Mouse (Mus musculus) hindbrain, embryonic 16.5 days (tissue): Measurements from ENCODE around the gene Inhba. TPM values are rescaled to one million over a fixed set of nuclear protein-coding genes. Genes with fewer than 3 reads are reported as not detected.

ENCODE experiments used
- ATAC-seq: fragments of 200-750 bp; cut with Nextera tagmentation; 2 replicates; pipeline ENCODE4 v1.8.0; 2017; ENCODE audit warnings: moderate TSS enrichment, moderate library complexity
- H3K27ac ChIP-seq: fragments of 300-500 bp; sonication (generic); 2 replicates; pipeline ENCODE4 v1.5.1; 2014; ENCODE audit warnings: low read depth, mild to moderate bottlenecking, control low read depth, low read length, moderate library complexity
- H3K27me3 ChIP-seq: fragments of 300-500 bp; sonication (generic); replicated peaks from 2 replicates; pipeline ENCODE4 v1.6.1; 2014; ENCODE audit warnings: low read length; ENCODE audit not compliant: control insufficient read depth, insufficient read depth
- H3K36me3 ChIP-seq: fragments of 300-500 bp; sonication (generic); 2 replicates; pipeline ENCODE4 v1.6.1; 2014; ENCODE audit warnings: mild to moderate bottlenecking, low read length, moderate library complexity, mixed read lengths; ENCODE audit not compliant: control insufficient read depth, insufficient read depth
- H3K4me1 ChIP-seq: fragments of 300-500 bp; sonication (generic); 2 replicates; pipeline ENCODE4 v1.6.1; 2014; ENCODE audit warnings: low read depth, low read length; ENCODE audit not compliant: control insufficient read depth, insufficient read depth
- H3K4me2 ChIP-seq: fragments of 300-500 bp; sonication (generic); 2 replicates; pipeline ENCODE4 v1.6.1; 2014; ENCODE audit warnings: mild to moderate bottlenecking, low read length, control low read depth, moderate library complexity
- H3K4me3 ChIP-seq: fragments of 300-500 bp; sonication (generic); 2 replicates; pipeline ENCODE4 v1.5.1; 2014; ENCODE audit warnings: mild to moderate bottlenecking, low read length, control low read depth, moderate library complexity
- H3K9ac ChIP-seq: fragments of 300-500 bp; sonication (generic); 2 replicates; pipeline ENCODE4 v1.6.1; 2014; ENCODE audit warnings: low read depth, mild to moderate bottlenecking, control low read depth, low read length, moderate library complexity
- H3K9me3 ChIP-seq: fragments of 300-500 bp; sonication (generic); 2 replicates; pipeline ENCODE4 v1.6.1; 2014; ENCODE audit warnings: mild to moderate bottlenecking, low read length, moderate library complexity; ENCODE audit not compliant: control insufficient read depth
- WGBS: fragments of 180-500 bp; shearing (Covaris S2); extraction: QIAGEN DNeasy Blood & Tissue Kit; methylation state at CpG from one replicate; pipeline ENCODE4 v1.1.7; 2014; 5-methylcytosine and 5-hydroxymethylcytosine counted together
- polyA plus RNA-seq: library from polyadenylated mRNA; unstranded; fragments of >200 nt; fragmentation: Nextera tagmentation; extraction: Ambion mirVana; gene quantifications from 2 replicates; pipeline ENCODE4 v1.2.1, GENCODE M21; 2015

The Inhba gene
- polyA plus RNA-seq, 1 experiment from 2014 or later = 2.2 TPM

DNA sequence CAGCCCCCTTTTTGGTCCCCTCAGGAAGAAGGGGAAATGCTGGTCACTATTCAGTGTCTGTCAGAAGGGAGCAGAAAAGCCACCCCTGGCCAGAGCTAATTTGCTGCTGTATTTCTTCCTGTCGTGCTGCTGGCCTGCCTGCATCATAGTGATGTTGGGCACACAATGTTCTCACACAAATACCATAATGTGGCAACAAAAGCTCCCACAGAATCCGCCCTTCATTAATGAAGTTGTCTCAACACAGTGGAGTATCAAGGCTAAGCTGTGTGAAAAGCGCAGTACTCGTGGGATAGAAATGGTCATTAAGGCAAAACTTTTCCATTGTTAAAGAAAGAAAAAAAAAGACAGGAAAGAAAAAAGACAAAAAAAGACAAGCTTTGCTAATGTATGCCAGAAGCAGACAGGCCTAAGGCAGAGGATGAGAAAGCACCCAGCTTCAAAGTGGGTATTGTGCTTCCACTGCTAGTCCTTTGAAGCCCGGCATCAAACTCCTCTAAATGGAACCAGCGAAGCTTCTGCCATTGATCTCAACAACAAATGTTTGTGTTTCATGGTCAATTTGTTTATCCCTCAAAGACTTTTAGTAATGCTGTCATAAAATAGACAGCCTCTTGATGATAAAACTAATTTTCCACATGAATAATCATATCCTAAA, 21.4 kb downstream of the Inhba start:
- no peak overlapping the region for H3K4me2 ChIP-seq
- 44% methylated on average over 6 of the region's 6 CpGs for WGBS
- H3K27ac ChIP-seq = no peak overlapping the region
- no peak for ATAC-seq
- H3K36me3 ChIP-seq = no peaks in the 10 kb centered on the region
- H3K4me1 ChIP-seq = no peaks in the 10 kb centered on the region
- H3K4me3 ChIP-seq = no peak overlapping the region
- no peaks in the 10 kb centered on the region for H3K9me3 ChIP-seq
- H3K27me3 ChIP-seq = no peaks in the 10 kb centered on the region
- H3K9ac ChIP-seq = no peak overlapping the region

DNA sequence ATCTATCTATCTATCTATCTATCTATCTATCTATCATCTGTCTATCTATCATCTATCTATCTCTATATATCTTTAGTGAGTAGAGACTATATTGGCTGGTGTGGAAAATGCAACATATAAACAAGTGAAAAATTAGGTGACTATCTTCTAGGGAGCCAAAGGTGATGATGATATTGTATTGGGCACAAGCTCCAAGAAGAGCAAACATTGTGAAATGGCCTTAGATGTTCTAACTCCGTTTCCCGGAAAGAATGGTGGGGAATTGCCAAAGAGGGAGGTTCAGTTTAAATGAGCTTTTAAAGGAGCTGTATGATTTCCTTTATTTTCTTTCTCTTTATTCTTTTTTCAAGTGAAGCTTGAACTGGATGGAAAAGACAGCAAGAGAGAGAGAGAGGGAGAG, 57.4 kb downstream of the Inhba start:
- Histone ChIP-seq H3K27ac (no peak overlapping the region), H3K9me3 (no peaks in the 10 kb centered on the region), H3K4me2 (no peak overlapping the region), H3K4me3 (no peak overlapping the region), H3K9ac (no peak overlapping the region), H3K27me3 (no peaks in the 10 kb centered on the region), H3K36me3 (no peaks in the 10 kb centered on the region), H3K4me1 (no peaks in the 10 kb centered on the region)
- no peak for ATAC-seq
- WGBS = 85% methylated on average over 2 of the region's 2 CpGs

DNA sequence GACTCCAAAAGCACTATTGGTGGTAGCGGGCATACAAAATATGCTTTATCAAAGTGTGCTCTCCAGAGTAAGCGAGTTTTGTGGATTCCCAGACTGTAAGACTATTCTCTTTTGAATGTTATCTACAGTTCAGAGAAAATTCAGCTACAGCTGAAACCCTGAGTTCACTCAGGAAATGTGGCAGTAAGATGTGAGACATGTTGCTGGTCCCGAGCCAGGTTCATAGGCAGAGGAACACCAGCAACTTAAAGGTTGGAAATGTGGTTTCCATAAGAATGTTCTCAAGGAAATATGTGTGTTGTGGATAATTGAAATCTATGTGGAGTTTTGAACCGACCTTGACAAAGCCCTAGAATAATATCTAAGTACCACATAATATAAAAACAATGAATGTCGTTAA, 65.6 kb downstream of the Inhba start:
- no peaks in the 10 kb centered on the region for H3K4me1 ChIP-seq
- no peaks in the 10 kb centered on the region for H3K27me3 ChIP-seq
- no peak for ATAC-seq
- H3K9me3 ChIP-seq = no peaks in the 10 kb centered on the region
- H3K4me3 ChIP-seq = no peak overlapping the region
- 81% methylated on average over 5 of the region's 5 CpGs for WGBS
- no peak overlapping the region for H3K27ac ChIP-seq
- H3K4me2 ChIP-seq = no peak overlapping the region
- H3K36me3 ChIP-seq = no peaks in the 10 kb centered on the region
- no peak overlapping the region for H3K9ac ChIP-seq

DNA sequence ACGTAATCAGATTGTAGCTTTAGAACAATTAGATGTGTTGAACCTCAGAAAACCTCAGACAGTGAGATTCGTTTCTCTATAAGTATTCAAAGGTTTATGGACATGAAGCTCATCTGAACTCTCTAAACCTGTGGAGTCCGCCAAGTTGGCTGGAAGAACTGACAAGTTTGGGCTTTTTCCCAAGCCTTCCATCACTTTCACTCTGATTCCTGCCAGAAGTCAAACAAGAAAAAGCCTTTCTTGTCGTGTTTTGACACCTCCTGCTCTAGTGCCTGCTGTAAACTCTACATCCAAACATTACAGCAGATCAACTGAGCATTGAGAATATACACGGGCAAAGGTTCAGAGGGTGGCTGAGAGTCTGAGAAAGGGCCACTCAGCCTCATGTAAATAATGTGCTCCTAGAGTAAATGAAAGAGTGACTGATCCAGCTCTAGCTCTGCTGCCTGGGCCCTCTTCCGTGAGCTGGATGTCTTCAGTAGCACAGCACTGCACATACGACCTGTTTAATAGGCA, 66.6 kb downstream of the Inhba start:
- Histone ChIP-seq H3K9ac (no peak overlapping the region), H3K4me2 (no peak overlapping the region), H3K36me3 (no peaks in the 10 kb centered on the region), H3K9me3 (no peaks in the 10 kb centered on the region), H3K4me3 (no peak overlapping the region), H3K4me1 (no peaks in the 10 kb centered on the region), H3K27ac (no peak overlapping the region), H3K27me3 (no peaks in the 10 kb centered on the region)
- 79% methylated on average over 7 of the region's 7 CpGs for WGBS
- ATAC-seq = no peak

- ATAC-seq = no peak
- Histone ChIP-seq H3K36me3 (no peaks in the 10 kb centered on the region), H3K9ac (no peak overlapping the region), H3K4me2 (no peak overlapping the region), H3K4me3 (no peak overlapping the region), H3K27me3 (no peaks in the 10 kb centered on the region), H3K9me3 (no peaks in the 10 kb centered on the region), H3K4me1 (no peaks in the 10 kb centered on the region), H3K27ac (no peak overlapping the region)
- 69% methylated on average over 2 of the region's 2 CpGs for WGBS
Observed at GRCm38 (mm10) chr13:16080205-16080604, 68.6 kb downstream of the Inhba start.
